Mouse (Mus musculus) megakaryocyte, embryonic 14.5 days (primary cell): ENCODE data around the gene Commd1.

Experiments
- FLI1 ChIP-seq: IDR thresholded peaks from 2 replicates; pipeline ENCODE4 v1.6.1; 2012; ENCODE audit warnings: low read length, inconsistent platforms, mixed read lengths
- GATA1 ChIP-seq: IDR thresholded peaks from 3 replicates; pipeline ENCODE4 v1.6.1; 2012; ENCODE audit warnings: mixed read lengths, low read length, inconsistent platforms, borderline replicate concordance

DNA sequence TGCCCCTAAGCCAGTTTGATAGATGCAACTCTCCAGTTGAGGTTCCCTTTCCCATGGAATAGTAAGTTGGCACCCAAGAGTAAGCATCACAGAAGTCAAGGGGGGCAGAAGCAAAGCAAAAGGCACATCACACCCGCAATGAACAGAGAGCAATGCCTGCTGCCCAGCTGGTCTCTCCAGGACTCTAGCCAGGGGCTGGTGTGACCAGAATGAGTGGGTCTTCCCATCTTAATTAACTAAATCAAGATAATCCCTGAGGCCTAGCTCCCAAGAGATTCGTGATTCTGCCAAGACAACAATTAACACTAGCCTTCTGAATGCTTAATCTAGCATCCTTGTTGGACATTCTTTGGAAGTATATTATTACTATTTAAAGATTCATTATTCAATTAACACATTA lies 58.6 kb downstream of the Commd1 start:
- TF ChIP-seq GATA1 (no peak), FLI1 (no peak)
